Mouse (Mus musculus) myocyte (in vitro differentiated cells): ENCODE results near the gene Gm10382. TPM values are rescaled to one million over a fixed set of nuclear protein-coding genes. Genes with fewer than 3 reads are reported as not detected.

Experiments used
- H3K27me3 ChIP-seq: one replicate; pipeline ENCODE4 v1.6.1; 2011; ENCODE audit not compliant: control insufficient read depth, insufficient read depth, insufficient read length
- H3K36me3 ChIP-seq: one replicate; pipeline ENCODE4 v1.6.1; 2011; ENCODE audit not compliant: control insufficient read depth, insufficient read depth
- H3K4me2 ChIP-seq: one replicate; pipeline ENCODE4 v1.6.1; 2011; ENCODE audit warnings: low read depth, control low read depth
- H3K4me3 ChIP-seq: one replicate; pipeline ENCODE4 v1.5.1; 2011; ENCODE audit warnings: mild to moderate bottlenecking, control low read depth, moderate library complexity
- H3K79me2 ChIP-seq: one replicate; pipeline ENCODE4 v1.6.1; 2011; ENCODE audit not compliant: control insufficient read depth, insufficient read depth
- H3ac ChIP-seq: one replicate; pipeline ENCODE4 v1.6.1; 2011; ENCODE audit not compliant: control insufficient read depth, insufficient read length
- CEBPB ChIP-seq: IDR thresholded peaks from 2 replicates; pipeline ENCODE4 v1.6.1; 2011; ENCODE audit warnings: mild to moderate bottlenecking, moderate library complexity; ENCODE audit not compliant: poor library complexity, insufficient read depth, severe bottlenecking
- E2F4 ChIP-seq: IDR thresholded peaks from one replicate; pipeline ENCODE4 v1.6.1; 2011; ENCODE audit warnings: mild to moderate bottlenecking, control low read depth, moderate library complexity; ENCODE audit not compliant: insufficient read depth
- MAX ChIP-seq: IDR thresholded peaks from one replicate; pipeline ENCODE4 v1.6.1; 2011; ENCODE audit warnings: low read depth, mild to moderate bottlenecking, control low read depth
- MYOD1 ChIP-seq, 3 experiments: IDR thresholded peaks; one replicate each; pipeline ENCODE4 v1.6.1; 2011; ENCODE audit warnings: control low read depth in 2 of 3, low read depth in 2 of 3, mild to moderate bottlenecking in 2 of 3, moderate library complexity in 1 of 3; ENCODE audit not compliant: insufficient read length in 2 of 3, control insufficient read depth in 1 of 3
- MYOG ChIP-seq, 3 experiments: IDR thresholded peaks; one replicate each; pipeline ENCODE4 v1.6.1; 2011; ENCODE audit warnings: control low read depth in 2 of 3, low read depth in 2 of 3, mild to moderate bottlenecking in 2 of 3; ENCODE audit not compliant: insufficient read length in 2 of 3, control insufficient read depth in 1 of 3, insufficient read depth in 1 of 3
- POLR2A ChIP-seq: IDR thresholded peaks from one replicate; pipeline ENCODE4 v1.6.1; 2011; ENCODE audit warnings: low read depth, mild to moderate bottlenecking, control low read depth, moderate library complexity; ENCODE audit not compliant: insufficient read length
- POLR2AphosphoS2 ChIP-seq: IDR thresholded peaks from one replicate; pipeline ENCODE4 v1.6.1; 2011; ENCODE audit warnings: low read depth, control low read depth; ENCODE audit not compliant: insufficient read length
- REST ChIP-seq: IDR thresholded peaks from one replicate; pipeline ENCODE4 v1.6.1; 2011; ENCODE audit warnings: mild to moderate bottlenecking, control low read depth, moderate library complexity; ENCODE audit not compliant: insufficient read depth, insufficient read length
- SRF ChIP-seq: IDR thresholded peaks from one replicate; pipeline ENCODE4 v1.6.1; 2011; ENCODE audit warnings: low read depth; ENCODE audit not compliant: control insufficient read depth, insufficient read length
- TCF12 ChIP-seq: IDR thresholded peaks from one replicate; pipeline ENCODE4 v1.6.1; 2011; ENCODE audit warnings: mild to moderate bottlenecking, control low read depth; ENCODE audit not compliant: poor library complexity, insufficient read depth, severe bottlenecking
- TCF3 ChIP-seq: IDR thresholded peaks from one replicate; pipeline ENCODE4 v1.6.1; 2011; ENCODE audit warnings: low read depth, control low read depth; ENCODE audit not compliant: insufficient read length
- USF1 ChIP-seq: IDR thresholded peaks from one replicate; pipeline ENCODE4 v1.6.1; 2011; ENCODE audit warnings: low read depth, mild to moderate bottlenecking, control low read depth, moderate library complexity
- polyA plus RNA-seq: library from polyadenylated mRNA; unstranded; fragments of >200 nt; fragmentation: generic; extraction: Trizol; gene quantifications from one replicate; pipeline ENCODE4 v1.2.1, GENCODE M21; 2012; ENCODE audit warnings: missing spikeins

Gm10382 gene
- polyA plus RNA-seq, 1 experiment = 1.9 TPM

- TF ChIP-seq USF1 (no peak), REST (no peak)
- H3ac ChIP-seq = no peak overlapping the region
- H3K4me2 ChIP-seq = no peak overlapping the region
- no peaks in the 10 kb centered on the region for H3K27me3 ChIP-seq
- H3K79me2 ChIP-seq = peaks cover 5% of the 10 kb centered on the region
- H3K4me3 ChIP-seq = no peak overlapping the region
- no peaks in the 10 kb centered on the region for H3K36me3 ChIP-seq
These were observed 44.8 kb upstream of the Gm10382 start for GRCm38 (mm10) chr5:125344296-125344695.

DNA sequence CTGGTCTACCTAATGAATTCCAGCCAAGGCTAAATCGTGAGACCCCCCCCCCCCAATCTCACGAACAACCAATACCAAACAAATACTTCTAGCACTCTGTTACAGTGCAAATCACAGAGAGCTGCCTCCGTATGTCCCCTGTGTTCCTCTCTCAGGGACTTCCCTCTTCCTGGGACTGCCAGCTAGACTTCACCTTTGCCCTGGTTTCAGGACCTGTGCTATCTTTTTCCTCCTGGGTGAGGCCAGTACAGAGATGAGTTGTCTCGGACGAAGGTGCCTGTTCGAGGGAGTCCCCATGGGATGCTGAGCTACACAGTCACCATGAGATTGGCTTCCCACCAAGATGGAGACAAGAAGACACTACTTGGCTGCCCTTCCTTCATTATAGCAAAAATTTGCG, 41.1 kb upstream of the Gm10382 start:
- H3K36me3 ChIP-seq = no peaks in the 10 kb centered on the region
- no peak overlapping the region for H3K4me2 ChIP-seq

GRCm38 (mm10) chr5:125348487-125348886, 40.6 kb upstream of the Gm10382 start:
- no peak overlapping the region for H3K4me2 ChIP-seq
- no peak overlapping the region for H3ac ChIP-seq
- TF ChIP-seq POLR2AphosphoS2 = no peak
- no peak for TF ChIP-seq POLR2A
- TF ChIP-seq CEBPB = no peak
- no peak for TF ChIP-seq MYOG (IDR thresholded peaks at IDR 0.05; ENCODE audit: control insufficient read depth in 1 of 3, insufficient read depth in 1 of 3, insufficient read length in 2 of 3, low read depth in 2 of 3)
- no peak for TF ChIP-seq TCF12
- no peak for TF ChIP-seq TCF3
- TF ChIP-seq E2F4 = no peak
- TF ChIP-seq MYOD1 (IDR thresholded peaks at IDR 0.05; ENCODE audit: control insufficient read depth in 1 of 3, insufficient read length in 2 of 3, low read depth in 2 of 3) = no peak
- no peak for TF ChIP-seq USF1
- TF ChIP-seq SRF = no peak
- no peak for TF ChIP-seq MAX
- no peak for TF ChIP-seq REST
- H3K4me3 ChIP-seq = no peak overlapping the region
- H3K27me3 ChIP-seq = no peaks in the 10 kb centered on the region
- no peaks in the 10 kb centered on the region for H3K36me3 ChIP-seq
- no peaks in the 10 kb centered on the region for H3K79me2 ChIP-seq

More for the DNA sequence above, 41.1 kb upstream of the Gm10382 start:
- H3K79me2 ChIP-seq = no peaks in the 10 kb centered on the region
- no peak overlapping the region for H3K4me3 ChIP-seq
- no peaks in the 10 kb centered on the region for H3K27me3 ChIP-seq
- TF ChIP-seq TCF12 = no peak
- no peak for TF ChIP-seq SRF
- H3ac ChIP-seq = no peak overlapping the region

GRCm38 (mm10) chr5:125349391-125349790, 39.7 kb upstream of the Gm10382 start:
- no peak for TF ChIP-seq POLR2AphosphoS2
- no peak for TF ChIP-seq MYOD1 (IDR thresholded peaks at IDR 0.05; ENCODE audit: control insufficient read depth in 1 of 3, insufficient read length in 2 of 3, low read depth in 2 of 3)
- TF ChIP-seq MAX = no peak
- no peak for TF ChIP-seq MYOG (IDR thresholded peaks at IDR 0.05; ENCODE audit: control insufficient read depth in 1 of 3, insufficient read depth in 1 of 3, insufficient read length in 2 of 3, low read depth in 2 of 3)
- TF ChIP-seq SRF = no peak
- no peak for TF ChIP-seq CEBPB
- TF ChIP-seq REST = no peak
- TF ChIP-seq POLR2A = no peak
- no peak for TF ChIP-seq TCF3
- TF ChIP-seq USF1 = no peak
- no peak for TF ChIP-seq TCF12
- no peak for TF ChIP-seq E2F4
- Histone ChIP-seq H3ac (no peak overlapping the region), H3K4me3 (no peak overlapping the region), H3K27me3 (no peaks in the 10 kb centered on the region), H3K4me2 (no peak overlapping the region), H3K79me2 (no peaks in the 10 kb centered on the region), H3K36me3 (no peaks in the 10 kb centered on the region)

- no peak overlapping the region for H3ac ChIP-seq
- no peak overlapping the region for H3K4me3 ChIP-seq
- H3K79me2 ChIP-seq = no peaks in the 10 kb centered on the region
- no peaks in the 10 kb centered on the region for H3K36me3 ChIP-seq
- TF ChIP-seq E2F4 (no peak), CEBPB (no peak), REST (no peak), SRF (no peak), POLR2A (no peak), TCF3 (no peak), MAX (no peak), TCF12 (no peak), MYOG (IDR thresholded peaks at IDR 0.05; ENCODE audit: control insufficient read depth in 1 of 3, insufficient read depth in 1 of 3, insufficient read length in 2 of 3, low read depth in 2 of 3) (no peak), POLR2AphosphoS2 (no peak), MYOD1 (IDR thresholded peaks at IDR 0.05; ENCODE audit: control insufficient read depth in 1 of 3, insufficient read length in 2 of 3, low read depth in 2 of 3) (no peak), USF1 (no peak)
- H3K27me3 ChIP-seq = no peaks in the 10 kb centered on the region
- H3K4me2 ChIP-seq = no peak overlapping the region
These were observed 38.1 kb upstream of the Gm10382 start for GRCm38 (mm10) chr5:125351057-125351456.
